Mouse (Mus musculus) frontal cortex, postnatal 25 days (tissue): Measurements from ENCODE around the gene Trabd2b.

Experiments used
- DNase-seq, 2 experiments: peaks; one replicate each; pipeline ENCODE4 v3.0.0; 2022; ENCODE audit warnings: low spot score in 2 of 2

Trabd2b gene

GRCm38 (mm10) chr4:114448393-114449052 is 42.0 kb downstream of the Trabd2b start:
- no peak for DNase-seq

DNA sequence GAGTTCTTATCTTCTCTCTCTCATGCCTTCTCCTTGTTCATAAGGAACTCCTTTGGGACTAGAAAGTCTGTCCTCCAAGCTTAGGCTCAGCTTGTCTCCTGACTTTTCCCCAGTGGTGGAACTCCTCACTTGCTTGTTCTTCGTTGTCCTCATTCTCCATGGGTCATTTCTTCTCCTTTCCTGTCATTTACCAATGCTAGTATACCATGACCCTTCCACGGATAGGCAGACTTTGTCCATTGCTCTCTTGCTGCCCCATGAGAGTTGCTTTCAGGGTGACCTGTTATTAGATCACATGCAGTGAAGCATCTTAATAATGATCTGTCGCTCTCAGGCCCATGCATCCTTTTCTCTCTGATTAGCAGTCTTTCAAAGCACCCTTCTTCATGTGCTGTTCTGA is 46.6 kb downstream of the Trabd2b start:
- no peak for DNase-seq

- DNase-seq: no peak
These were observed 47.5 kb downstream of the Trabd2b start for GRCm38 (mm10) chr4:114454016-114454415.

- no peak for DNase-seq
These were observed 48.1 kb downstream of the Trabd2b start for GRCm38 (mm10) chr4:114454495-114455186.

DNA sequence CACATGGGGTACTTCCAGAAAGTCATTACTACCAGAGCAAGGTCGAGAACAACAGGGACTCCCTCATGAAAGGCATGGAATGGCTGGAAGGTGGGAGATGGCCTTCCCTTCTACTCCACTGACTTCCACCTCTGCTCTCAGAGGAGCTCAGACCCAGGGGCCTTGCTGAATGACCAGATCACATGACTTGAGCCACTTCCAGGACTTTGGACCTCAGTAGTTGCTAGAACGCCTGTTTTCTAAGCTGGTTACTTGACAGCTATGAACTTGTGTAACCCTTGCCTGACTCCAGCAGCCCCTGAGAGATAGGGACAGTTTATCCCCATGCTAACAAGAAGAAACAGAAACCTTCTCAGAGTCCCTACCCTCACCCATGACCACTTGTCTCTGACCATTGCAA is 50.6 kb downstream of the Trabd2b start:
- DNase-seq: no peak

GRCm38 (mm10) chr4:114459591-114459990 is 53.1 kb downstream of the Trabd2b start:
- no peak for DNase-seq

DNA sequence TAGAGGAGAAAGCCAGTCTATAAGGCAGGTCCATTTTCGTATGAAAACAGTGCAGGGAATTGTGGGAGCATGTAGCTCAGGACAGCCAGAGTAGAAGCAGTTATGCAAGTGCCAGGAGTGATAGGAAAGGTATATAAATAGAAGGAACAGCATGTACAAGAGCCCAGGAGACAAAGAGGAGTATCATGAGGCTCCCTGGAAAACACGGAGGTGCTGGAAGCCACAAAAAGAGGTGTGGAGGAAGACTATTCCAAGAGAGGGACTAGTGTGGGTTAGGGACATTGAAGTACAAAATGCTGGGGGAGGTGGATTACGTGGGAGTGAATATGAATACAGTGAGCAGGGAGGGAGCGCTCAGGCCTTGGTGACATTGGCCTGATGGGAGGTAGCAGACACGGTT is 53.9 kb downstream of the Trabd2b start:
- peak in 1 of 2 experiments; percentile 39 for DNase-seq

DNA sequence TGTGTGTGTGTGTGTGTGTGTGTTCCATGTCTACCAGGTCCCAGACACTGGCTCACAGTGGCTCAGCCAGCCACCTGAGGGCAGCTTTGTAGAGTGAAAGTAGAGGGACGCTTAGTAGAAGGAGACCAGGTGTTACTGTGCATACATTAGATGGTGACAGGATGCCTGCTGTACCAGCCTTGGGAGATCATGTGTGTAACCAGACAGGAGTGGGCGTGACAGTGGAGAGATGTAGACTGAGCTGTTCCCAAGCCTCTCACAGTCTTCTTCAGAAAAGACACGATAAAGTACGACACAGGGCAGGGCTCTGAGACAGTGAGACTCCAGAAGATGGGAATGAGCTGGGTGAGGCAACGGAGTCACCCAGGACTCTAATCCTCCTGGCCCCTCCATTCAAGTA is 54.6 kb downstream of the Trabd2b start:
- DNase-seq: peak in 1 of 2 experiments; percentile 23

- no peak for DNase-seq
These were observed 59.1 kb downstream of the Trabd2b start for GRCm38 (mm10) chr4:114465641-114466040.

DNA sequence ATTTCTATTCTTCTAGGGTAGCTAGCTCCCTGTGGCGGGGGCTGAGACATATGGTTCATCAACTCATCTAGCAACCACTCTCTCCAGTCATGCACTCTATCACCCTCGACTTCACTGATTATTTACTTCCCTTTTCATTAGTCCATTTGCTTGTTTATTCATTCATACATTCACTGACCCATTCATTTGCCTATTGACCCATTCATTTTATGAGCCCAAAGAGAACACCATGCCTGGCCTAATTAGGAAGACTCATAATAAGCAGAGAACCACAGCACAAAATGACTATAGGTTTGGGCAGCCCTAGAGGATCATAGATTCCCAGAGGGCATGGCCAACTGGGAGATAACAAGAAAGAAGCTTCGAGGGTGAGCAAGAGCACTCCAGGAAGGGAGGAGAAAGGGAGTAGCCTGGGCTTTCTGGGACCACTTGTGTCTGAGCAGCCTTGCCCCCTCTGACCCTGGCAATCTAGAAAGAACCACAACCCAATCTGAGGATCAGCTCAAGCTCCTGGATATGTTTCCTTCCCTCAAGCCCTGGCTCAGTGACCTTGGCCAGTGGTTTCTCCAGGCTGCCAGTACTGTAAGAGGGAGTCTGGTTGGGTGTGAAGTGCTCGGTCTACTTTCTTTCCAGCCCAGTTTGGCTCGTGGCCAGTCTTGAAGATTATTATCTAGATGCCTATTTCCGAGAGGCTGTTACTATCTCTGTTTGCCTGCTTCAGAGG is 61.0 kb downstream of the Trabd2b start:
- DNase-seq: no peak

DNA sequence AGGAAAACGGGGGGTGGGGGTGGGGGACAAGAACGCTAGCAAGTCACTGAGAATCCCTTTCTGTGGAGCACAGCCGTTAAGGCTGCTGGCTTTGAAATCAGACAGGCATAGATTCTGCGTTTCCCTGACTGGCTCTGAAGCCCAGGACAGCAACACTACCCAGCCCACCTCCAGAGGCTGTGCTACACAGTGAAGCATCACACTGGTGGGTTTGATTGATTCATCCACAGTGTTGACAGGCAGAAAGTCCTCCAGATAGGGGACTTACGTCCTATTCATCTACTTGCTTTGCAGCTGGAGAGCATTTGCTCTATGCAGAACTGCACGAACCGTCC is 61.5 kb downstream of the Trabd2b start:
- no peak for DNase-seq

DNA sequence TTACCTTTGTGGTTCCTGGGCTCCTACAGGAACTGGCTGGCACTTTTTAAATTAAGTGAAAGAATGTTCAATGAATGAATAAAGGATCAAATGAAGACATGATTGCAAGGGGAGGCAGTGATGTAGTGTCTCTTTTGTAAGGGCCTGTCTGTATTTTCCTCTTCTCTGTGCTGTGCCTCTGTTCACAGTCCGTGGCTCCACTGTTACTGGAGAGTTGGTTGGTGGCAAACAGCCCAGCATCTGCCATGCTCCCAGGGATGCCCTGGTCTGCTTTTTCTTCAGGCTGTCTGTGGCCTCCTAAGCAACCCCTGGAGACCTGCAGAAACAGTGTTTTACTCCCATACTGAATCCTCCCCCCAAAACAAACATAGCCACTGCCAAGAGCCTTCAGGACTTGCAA is 63.4 kb downstream of the Trabd2b start:
- no peak for DNase-seq

GRCm38 (mm10) chr4:114472143-114472542 is 65.6 kb downstream of the Trabd2b start:
- no peak for DNase-seq

DNA sequence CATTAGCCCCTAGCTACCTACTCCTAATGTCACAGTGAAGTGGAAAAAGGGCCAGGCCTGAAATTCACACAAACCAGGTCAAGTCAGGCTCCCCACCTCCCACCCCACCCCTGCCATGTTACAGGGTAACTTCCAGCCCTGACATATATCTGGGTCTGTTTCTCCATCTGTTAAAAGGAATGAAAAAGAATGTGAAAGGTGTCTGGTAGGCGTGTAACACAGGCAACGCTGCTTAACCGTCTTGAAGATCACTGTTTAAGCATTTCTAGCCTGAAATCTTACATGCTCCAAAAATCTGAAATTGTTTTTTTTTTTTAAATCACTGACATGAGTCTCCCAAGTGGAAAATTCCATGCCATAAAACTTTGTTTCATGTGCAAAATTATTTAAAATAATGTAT is 69.8 kb downstream of the Trabd2b start:
- DNase-seq: no peak

- no peak for DNase-seq
These were observed 70.7 kb downstream of the Trabd2b start for GRCm38 (mm10) chr4:114477082-114477771.

GRCm38 (mm10) chr4:114481518-114481917 is 75.0 kb downstream of the Trabd2b start:
- no peak for DNase-seq

DNA sequence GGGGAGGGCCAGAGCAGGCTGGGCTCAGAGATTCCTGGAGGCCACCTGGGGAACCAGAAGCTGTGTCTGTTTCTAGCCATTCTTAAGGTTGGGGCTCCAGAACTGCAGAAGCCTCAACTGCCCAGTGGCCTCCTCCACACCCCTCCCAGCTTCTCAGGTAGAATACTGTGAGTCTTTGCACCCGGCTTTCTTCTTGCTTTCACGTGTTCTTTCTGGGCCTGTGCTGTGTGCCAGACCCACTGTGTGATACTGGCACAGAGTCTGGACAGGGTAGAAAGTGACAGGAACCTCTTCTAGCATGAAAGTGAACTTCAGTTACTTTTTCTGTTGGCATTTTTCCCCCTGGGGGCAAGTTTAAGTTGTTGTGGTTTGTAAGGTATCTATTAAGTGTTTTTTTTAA is 77.6 kb downstream of the Trabd2b start:
- DNase-seq: no peak

- no peak for DNase-seq
These were observed 79.5 kb downstream of the Trabd2b start for GRCm38 (mm10) chr4:114485996-114486395.

- DNase-seq: no peak
These were observed 80.5 kb downstream of the Trabd2b start for GRCm38 (mm10) chr4:114486885-114487531.

DNA sequence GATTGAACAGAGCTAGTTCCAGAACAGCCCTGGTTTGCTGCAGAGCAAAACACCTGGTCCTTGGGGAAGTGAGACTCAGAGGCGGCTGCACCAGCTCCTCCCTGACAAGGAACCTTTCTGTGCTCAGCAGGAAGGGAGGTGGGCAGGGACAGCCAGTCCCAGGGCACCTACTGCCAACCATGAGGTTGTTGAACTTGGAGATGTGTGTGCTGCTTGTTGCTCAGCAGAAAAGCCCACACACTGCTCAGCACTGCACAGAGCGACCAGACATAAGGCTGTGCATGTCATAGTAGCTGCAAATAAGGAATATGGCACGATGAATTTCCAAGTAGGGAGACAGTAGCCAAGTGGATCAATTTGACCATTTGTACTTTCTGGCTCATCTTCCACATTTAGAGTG is 81.2 kb downstream of the Trabd2b start:
- DNase-seq: no peak

DNA sequence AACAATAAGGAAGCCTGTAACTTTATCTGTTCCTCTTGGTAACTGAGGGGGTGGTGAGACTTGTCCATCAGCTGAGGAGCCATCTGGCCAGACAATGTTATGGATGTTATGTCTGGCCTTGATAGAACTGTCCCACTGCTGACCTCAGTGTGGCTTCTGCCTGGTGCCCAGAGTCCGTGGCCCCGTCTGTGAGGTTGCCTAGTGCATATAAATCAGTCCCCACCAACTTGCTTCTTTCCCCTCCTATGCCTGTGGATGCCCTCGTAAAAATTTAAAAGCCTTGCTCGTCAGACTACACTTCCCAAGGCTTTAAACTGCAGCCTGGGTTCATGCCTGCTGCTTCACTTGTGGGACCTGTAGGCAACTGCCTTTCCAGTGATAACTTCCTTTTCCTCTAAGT is 85.6 kb downstream of the Trabd2b start:
- DNase-seq: no peak

- no peak for DNase-seq
These were observed 87.5 kb downstream of the Trabd2b start for GRCm38 (mm10) chr4:114494035-114494434.
